Mouse (Mus musculus) ZHBTc4 (cell line): ENCODE results near the gene Serhl.
"Not testable (repeated sequence)": the region's sequence is repeated elsewhere in the genome, so short reads cannot be mapped to it uniquely, and the experiment has no call there.

ENCODE experiments used
- DNase-seq: peaks from one replicate; pipeline ENCODE4 v3.0.0-alpha.2; 2011; ENCODE audit warnings: low read depth, low spot score

Serhl gene

GRCm38 (mm10) chr15:83089429-83089605 lies at the start of gene Serhl:
TSS of gene Serhl (plus strand) at chr15:83089506.
- DNase-seq: no peak

GRCm38 (mm10) chr15:83040156-83040555 lies 49.1 kb upstream of the Serhl start:
- DNase-seq: no peak

GRCm38 (mm10) chr15:83042655-83043361 lies 46.5 kb upstream of the Serhl start:
- DNase-seq: peak; percentile 74

GRCm38 (mm10) chr15:83043362-83043708 lies 46.0 kb upstream of the Serhl start:
- no peak for DNase-seq

GRCm38 (mm10) chr15:83045565-83045964 lies 43.7 kb upstream of the Serhl start:
- peak; percentile 90 for DNase-seq

GRCm38 (mm10) chr15:83046308-83046707 lies 43.0 kb upstream of the Serhl start:
- DNase-seq: peak; percentile 82

- peak; percentile 64 for DNase-seq
Observed at GRCm38 (mm10) chr15:83046730-83047129, 42.6 kb upstream of the Serhl start.

GRCm38 (mm10) chr15:83052341-83053104 lies 36.8 kb upstream of the Serhl start:
- DNase-seq: no peak

GRCm38 (mm10) chr15:83053261-83053660 lies 36.0 kb upstream of the Serhl start:
- DNase-seq: no peak

- no peak for DNase-seq
Observed at GRCm38 (mm10) chr15:83055569-83055968, 33.7 kb upstream of the Serhl start.

- peak; percentile 64 for DNase-seq
Observed at GRCm38 (mm10) chr15:83056378-83057083, 32.8 kb upstream of the Serhl start.

- peak; percentile 81 for DNase-seq
Observed at GRCm38 (mm10) chr15:83057533-83057932, 31.8 kb upstream of the Serhl start.

GRCm38 (mm10) chr15:83059233-83059660 lies 30.1 kb upstream of the Serhl start:
- DNase-seq: no peak

GRCm38 (mm10) chr15:83061689-83062088 lies 27.6 kb upstream of the Serhl start:
- DNase-seq: peak; percentile 61

- not testable (repeated sequence) for DNase-seq
Observed at GRCm38 (mm10) chr15:83062582-83062981, 26.7 kb upstream of the Serhl start.

GRCm38 (mm10) chr15:83065543-83065942 lies 23.8 kb upstream of the Serhl start:
- no peak for DNase-seq

GRCm38 (mm10) chr15:83068270-83068669 lies 21.0 kb upstream of the Serhl start:
- DNase-seq: peak; percentile 72

GRCm38 (mm10) chr15:83070942-83071341 lies 18.4 kb upstream of the Serhl start:
- DNase-seq: no peak

- DNase-seq: peak; percentile 62
Observed at GRCm38 (mm10) chr15:83071752-83072151, 17.6 kb upstream of the Serhl start.

- DNase-seq: no peak
Observed at GRCm38 (mm10) chr15:83074179-83074578, 15.1 kb upstream of the Serhl start.

GRCm38 (mm10) chr15:83075607-83076525 lies 13.4 kb upstream of the Serhl start:
- peak; percentile 61 for DNase-seq

GRCm38 (mm10) chr15:83083530-83083929 lies 5.8 kb upstream of the Serhl start:
- DNase-seq: no peak
